8 mouse cellular contexts compared by ENCODE assay signal in genomic region chr8:70754871-70755660, GRCm38 (mm10). TPM values are rescaled to one million over a fixed set of nuclear protein-coding genes. Genes with fewer than 3 reads are reported as not detected.
DNase-seq lines count a peak whose midpoint lies in the region; ATAC-seq and TF ChIP-seq lines count a peak whose summit lies in the region.

No protein-coding gene starts in this region.

- TF ChIP-seq POLR2A in cortical plate, adult 2 months (IDR thresholded peaks at IDR 0.05; ENCODE audit: extremely low read depth, insufficient read depth, low read length), result peak; percentile 33; the same call in 1 of the 2 replicates

- peaks cover 8% of the 10 kb centered on the region for H3K4me1 ChIP-seq in cortical plate, adult 2 months (ENCODE audit: control insufficient read depth, insufficient read depth, low read length)
- H3K4me1 ChIP-seq in heart, postnatal 0 days (ENCODE audit: control insufficient read depth, insufficient read depth), result peaks cover 22% of the 10 kb centered on the region

- DNase-seq in embryo, embryonic 10 days (ENCODE audit: low spot score), result peak; percentile 51
- no peak for DNase-seq in embryo, embryonic 9.5 days (ENCODE audit: extremely low spot score)
- DNase-seq in NIH3T3 (ENCODE audit: low read depth), result peak; percentile 79
- DNase-seq in heart, postnatal 0 days (ENCODE audit: low spot score), result no peak
- peak; percentile 81 to 84 for DNase-seq in layer of hippocampus, adult 8-10 months (ENCODE audit: low spot score in 2 of 2)
- DNase-seq in lung, postnatal 10 days, result peak; percentile 84
- peak; percentile 81 for DNase-seq in right cerebral cortex, postnatal 25 days

- peak overlapping the region; percentile 86 for H3K4me3 ChIP-seq in cortical plate, adult 2 months (ENCODE audit: insufficient read depth, low read length)
- H3K4me3 ChIP-seq in heart, postnatal 0 days (ENCODE audit: low read depth, low read length), result peak overlapping the region; percentile 71

- H3K27ac ChIP-seq in cortical plate, adult 2 months (ENCODE audit: insufficient read depth, low read length), result peak overlapping the region; percentile 89
- H3K27ac ChIP-seq in heart, postnatal 0 days (ENCODE audit: low read depth), result peak overlapping the region; percentile 73

- no peak for TF ChIP-seq EP300 in heart, postnatal 0 days (IDR thresholded peaks at IDR 0.05; ENCODE audit: low read depth)

- H3K36me3 ChIP-seq in heart, postnatal 0 days (replicated peaks; ENCODE audit: control insufficient read depth, insufficient read depth, low read length), result peaks cover 28% of the 10 kb centered on the region

- TF ChIP-seq CTCF in cortical plate, adult 2 months (IDR thresholded peaks at IDR 0.05; ENCODE audit: extremely low read depth, insufficient read depth, low read length), result no peak
- no peak for TF ChIP-seq CTCF in heart, postnatal 0 days (IDR thresholded peaks at IDR 0.05; ENCODE audit: low read depth)

- peak overlapping the region; percentile 92 for H3K4me2 ChIP-seq in heart, postnatal 0 days (ENCODE audit: low read depth, low read length)

- no peaks in the 10 kb centered on the region for H3K27me3 ChIP-seq in heart, postnatal 0 days (ENCODE audit: control insufficient read depth, insufficient read depth, low read length)

- H3K9ac ChIP-seq in heart, postnatal 0 days (replicated peaks; ENCODE audit: low read depth, low read length), result peak overlapping the region; percentile 74

- no peaks in the 10 kb centered on the region for H3K9me3 ChIP-seq in heart, postnatal 0 days (replicated peaks; ENCODE audit: control insufficient read depth, low read length)

- 10% methylated on average over 50 of the region's 50 CpGs for WGBS in heart, postnatal 0 days

- ATAC-seq in heart, postnatal 0 days (ENCODE audit: insufficient read depth, low read depth), result peak; percentile 22

RNA-seq across cellular contexts. Expression of gene Rab3a, which starts 0.6 kb away (rescaled TPM):
- polyA plus RNA-seq in cortical plate, adult 2 months (2012; rRNA removed), result 1,139 and 1,160 TPM in 2 replicates
- 21.4 and 40.3 TPM in 2 replicates for total RNA-seq in heart, postnatal 0 days (2014; rRNA removed; ENCODE audit: low replicate concordance)
- 32.7 and 32.8 TPM in 2 replicates for polyA plus RNA-seq in heart, postnatal 0 days (2015; fragmentation: Nextera tagmentation; extraction: Ambion mirVana)
- total RNA-seq in layer of hippocampus, adult 8-10 months (2022), result 100 to 1,000 TPM; 732 to 771 (median 756) TPM

RNA-seq across cellular contexts. Expression of gene Mpv17l2, which starts 5.7 kb away (rescaled TPM):
- 51.6 and 59.2 TPM in 2 replicates for polyA plus RNA-seq in cortical plate, adult 2 months (2012; rRNA removed)
- 26.6 and 56.3 TPM in 2 replicates for total RNA-seq in heart, postnatal 0 days (2014; rRNA removed; ENCODE audit: low replicate concordance)
- polyA plus RNA-seq in heart, postnatal 0 days (2015; fragmentation: Nextera tagmentation; extraction: Ambion mirVana), result 50.3 and 54.0 TPM in 2 replicates
- total RNA-seq in layer of hippocampus, adult 8-10 months (2022), result 10 to 100 TPM; 30.3 to 38.5 (median 31.7) TPM

RNA-seq across cellular contexts. Expression of gene Pik3r2, which starts 21.4 kb away (rescaled TPM):
- 177 and 193 TPM in 2 replicates for polyA plus RNA-seq in cortical plate, adult 2 months (2012; rRNA removed)
- total RNA-seq in heart, postnatal 0 days (2014; rRNA removed; ENCODE audit: low replicate concordance), result 36.6 and 39.3 TPM in 2 replicates
- polyA plus RNA-seq in heart, postnatal 0 days (2015; fragmentation: Nextera tagmentation; extraction: Ambion mirVana), result 30.2 and 32.5 TPM in 2 replicates
- 100 to 1,000 TPM; 145 to 157 (median 153) TPM for total RNA-seq in layer of hippocampus, adult 8-10 months (2022)

RNA-seq across cellular contexts. Expression of gene Pde4c, which starts 31.5 kb away (rescaled TPM):
- polyA plus RNA-seq in cortical plate, adult 2 months (2012; rRNA removed), result 4.8 and 5.9 TPM in 2 replicates
- 0.42 and 1.2 TPM in 2 replicates for total RNA-seq in heart, postnatal 0 days (2014; rRNA removed; ENCODE audit: low replicate concordance)
- polyA plus RNA-seq in heart, postnatal 0 days (2015; fragmentation: Nextera tagmentation; extraction: Ambion mirVana), result 0.44 and 0.56 TPM in 2 replicates
- 1 to 10 TPM; 1.1 to 2.9 (median 1.5) TPM for total RNA-seq in layer of hippocampus, adult 8-10 months (2022)

RNA-seq across cellular contexts. Expression of gene Gm3336, which starts 36.7 kb away (rescaled TPM):
- 0.09 TPM in 1 of 2 replicates, not detected in the other for polyA plus RNA-seq in cortical plate, adult 2 months (2012; rRNA removed)
- total RNA-seq in heart, postnatal 0 days (2014; rRNA removed; ENCODE audit: low replicate concordance), result not detected in 2 replicates
- polyA plus RNA-seq in heart, postnatal 0 days (2015; fragmentation: Nextera tagmentation; extraction: Ambion mirVana), result not detected in 2 replicates
- total RNA-seq in layer of hippocampus, adult 8-10 months (2022), result not detected

Comparison
In these comparisons a context has a peak if more than half of its experiments do, and no peak if none do; other contexts are left out.
1. DNase-seq: peak in embryo, embryonic 10 days (single experiment), NIH3T3 (single experiment), layer of hippocampus, adult 8-10 months (2 of 2), lung, postnatal 10 days (single experiment) and right cerebral cortex, postnatal 25 days (single experiment); none in embryo, embryonic 9.5 days (single experiment) and heart, postnatal 0 days (single experiment).
2. RNA of gene Rab3a, which starts 0.6 kb away (total RNA-seq): 732 to 771 TPM in layer of hippocampus, adult 8-10 months; 21.4 to 40.3 TPM in heart, postnatal 0 days; every median in the first group is over 10 times any median in the second.